Mouse (Mus musculus) ovary, adult 2 months (tissue): Measurements from ENCODE around the gene Lhb. TPM values are rescaled to one million over a fixed set of nuclear protein-coding genes. Genes with fewer than 3 reads are reported as not detected.

Source experiments
- polyA plus RNA-seq: library from polyadenylated mRNA; depleted of rRNA; stranded (reverse); fragments of >200 nt; gene quantifications from 2 replicates; pipeline ENCODE4 v1.2.3, GENCODE M21; 2012; rRNA removed

Lhb gene
- 30.6 and 32.8 TPM in 2 replicates for polyA plus RNA-seq

GRCm38 (mm10) chr7:45420615-45420919 lies at the start of gene Lhb:
Gene Lhb (plus strand): TSS chr7:45420820.

GRCm38 (mm10) chr7:45395578-45396336 lies 24.9 kb upstream of the Lhb start, which contains the start of gene Snrnp70:
Gene Snrnp70 (minus strand): TSS chr7:45395742.

GRCm38 (mm10) chr7:45405091-45406075 lies 15.2 kb upstream of the Lhb start, which contains the start of gene Kcna7:
Gene Kcna7 (plus strand): TSS chr7:45405653.

GRCm38 (mm10) chr7:45413113-45413863 lies 7.3 kb upstream of the Lhb start, which contains the start of gene Ntf5:
Gene Ntf5 (plus strand): TSS chr7:45413695.

GRCm38 (mm10) chr7:45434203-45435015 lies 13.8 kb downstream of the Lhb start, which contains the start of gene Gys1:
Gene Gys1 (plus strand): TSS chr7:45434844.

GRCm38 (mm10) chr7:45437521-45438276 lies 17.1 kb downstream of the Lhb start, which contains the start of gene Ruvbl2:
Gene Ruvbl2 (minus strand): TSS chr7:45438096.

GRCm38 (mm10) chr7:45459564-45460140 lies 39.0 kb downstream of the Lhb start, which contains the start of gene Ftl1:
Gene Ftl1 (minus strand): TSS chr7:45459884.

GRCm38 (mm10) chr7:45466283-45467089 lies 45.9 kb downstream of the Lhb start, which contains the start of gene Bax:
Gene Bax (minus strand): TSS chr7:45466898.

Other genes starting within 250 kb of the Lhb start
- not detected in 2 replicates for gene Gfy, start 241.3 kb upstream of the Lhb start, polyA plus RNA-seq
- gene Pth2, start 239.8 kb upstream of the Lhb start, polyA plus RNA-seq, result not detected in 2 replicates
- gene Ccdc155, start 215.9 kb upstream of the Lhb start, polyA plus RNA-seq, result 3.1 and 4.1 TPM in 2 replicates
- 2.1 and 3.3 TPM in 2 replicates for gene Dkkl1, start 208.7 kb upstream of the Lhb start, polyA plus RNA-seq
- 119 and 183 TPM in 2 replicates for gene Tead2, start 205.1 kb upstream of the Lhb start, polyA plus RNA-seq
- gene Cd37, start 181.7 kb upstream of the Lhb start, polyA plus RNA-seq, result 13.2 and 14.5 TPM in 2 replicates
- gene Slc6a16, start 179.7 kb upstream of the Lhb start, polyA plus RNA-seq, result 0.15 and 0.40 TPM in 2 replicates
- 0.24 TPM in 1 of 2 replicates, not detected in the other for gene Slc6a21, start 143.3 kb upstream of the Lhb start, polyA plus RNA-seq
- gene Trpm4, start 87.0 kb upstream of the Lhb start, polyA plus RNA-seq, result 58.6 and 62.0 TPM in 2 replicates
- 0.46 and 0.51 TPM in 2 replicates for gene Hrc, start 85.5 kb upstream of the Lhb start, polyA plus RNA-seq
- gene Ppfia3, start 53.8 kb upstream of the Lhb start, polyA plus RNA-seq, result 11.9 and 12.1 TPM in 2 replicates
- 43.0 and 49.1 TPM in 2 replicates for gene Lin7b, start 50.2 kb upstream of the Lhb start, polyA plus RNA-seq
- 271 and 341 TPM in 2 replicates for gene Snrnp70, start 25.1 kb upstream of the Lhb start, polyA plus RNA-seq
- 0.28 and 0.36 TPM in 2 replicates for gene Kcna7, start 15.2 kb upstream of the Lhb start, polyA plus RNA-seq
- gene Ntf5, start 7.1 kb upstream of the Lhb start, polyA plus RNA-seq, result 3.7 and 3.9 TPM in 2 replicates
- 61.3 and 69.1 TPM in 2 replicates for gene Gys1, start 14.0 kb downstream of the Lhb start, polyA plus RNA-seq
- gene Ruvbl2, start 17.3 kb downstream of the Lhb start, polyA plus RNA-seq, result 136 and 158 TPM in 2 replicates
- 3,494 and 4,463 TPM in 2 replicates for gene Ftl1, start 39.1 kb downstream of the Lhb start, polyA plus RNA-seq
- 193 and 194 TPM in 2 replicates for gene Bax, start 46.1 kb downstream of the Lhb start, polyA plus RNA-seq
- 33.8 and 34.3 TPM in 2 replicates for gene Tulp2, start 61.1 kb downstream of the Lhb start, polyA plus RNA-seq
- gene Gm45808, start 66.0 kb downstream of the Lhb start, polyA plus RNA-seq, result not detected in 2 replicates
- 5.4 and 8.6 TPM in 2 replicates for gene Dhdh, start 68.0 kb downstream of the Lhb start, polyA plus RNA-seq
- gene Nucb1, start 89.6 kb downstream of the Lhb start, polyA plus RNA-seq, result 409 and 461 TPM in 2 replicates
- 57.1 and 60.9 TPM in 2 replicates for gene Ppp1r15a, start 105.4 kb downstream of the Lhb start, polyA plus RNA-seq
- 29.4 and 35.1 TPM in 2 replicates for gene Plekha4, start 105.5 kb downstream of the Lhb start, polyA plus RNA-seq
- 1.4 and 3.4 TPM in 2 replicates for gene Hsd17b14, start 134.1 kb downstream of the Lhb start, polyA plus RNA-seq
- gene Bcat2, start 149.3 kb downstream of the Lhb start, polyA plus RNA-seq, result 129 and 164 TPM in 2 replicates
- gene Fgf21, start 194.7 kb downstream of the Lhb start, polyA plus RNA-seq, result 0.21 and 0.23 TPM in 2 replicates
- gene Fut1, start 196.5 kb downstream of the Lhb start, polyA plus RNA-seq, result 0.13 and 0.14 TPM in 2 replicates
- gene Izumo1, start 201.0 kb downstream of the Lhb start, polyA plus RNA-seq, result 0.38 and 0.40 TPM in 2 replicates
- gene Rasip1, start 206.7 kb downstream of the Lhb start, polyA plus RNA-seq, result 34.6 and 43.6 TPM in 2 replicates
- gene Mamstr, start 219.2 kb downstream of the Lhb start, polyA plus RNA-seq, result 9.0 and 9.6 TPM in 2 replicates
- gene Fut2, start 245.6 kb downstream of the Lhb start, polyA plus RNA-seq, result 8.6 and 9.1 TPM in 2 replicates